Mouse (Mus musculus) intestine, embryonic 15.5 days (tissue): ENCODE data around the gene Sox15. TPM values are rescaled to one million over a fixed set of nuclear protein-coding genes. Genes with fewer than 3 reads are reported as not detected.
A peak's percentile ranks its signal among the peaks of the same experiment; 100 is the strongest.
"Not testable (repeated sequence)": the region's sequence is repeated elsewhere in the genome, so short reads cannot be mapped to it uniquely, and the experiment has no call there.

Source experiments
- ATAC-seq: fragments of 200-750 bp; cut with Nextera tagmentation; 2 replicates; pipeline ENCODE4 v1.8.0; 2017; ENCODE audit warnings: moderate TSS enrichment, moderate library complexity
- H3K27ac ChIP-seq: fragments of 300-500 bp; sonication (generic); 2 replicates; pipeline ENCODE4 v1.5.1; 2015; ENCODE audit warnings: mild to moderate bottlenecking, inconsistent platforms
- H3K27me3 ChIP-seq: fragments of 300-500 bp; sonication (generic); replicated peaks from 2 replicates; pipeline ENCODE4 v1.6.1; 2015; ENCODE audit warnings: inconsistent platforms
- H3K36me3 ChIP-seq: fragments of 300-500 bp; sonication (generic); 2 replicates; pipeline ENCODE4 v1.6.1; 2015; ENCODE audit warnings: inconsistent platforms
- H3K4me1 ChIP-seq: fragments of 300-500 bp; sonication (generic); replicated peaks from 2 replicates; pipeline ENCODE4 v1.6.1; 2015; ENCODE audit warnings: inconsistent platforms
- H3K4me2 ChIP-seq: fragments of 300-500 bp; sonication (generic); replicated peaks from 2 replicates; pipeline ENCODE4 v1.6.1; 2015; ENCODE audit warnings: mild to moderate bottlenecking, inconsistent platforms
- H3K4me3 ChIP-seq: fragments of 300-500 bp; sonication (generic); replicated peaks from 2 replicates; pipeline ENCODE4 v1.5.1; 2015; ENCODE audit warnings: inconsistent platforms
- H3K9ac ChIP-seq: fragments of 300-500 bp; sonication (generic); 2 replicates; pipeline ENCODE4 v1.6.1; 2015; ENCODE audit warnings: inconsistent platforms
- H3K9me3 ChIP-seq: fragments of 300-500 bp; sonication (generic); 2 replicates; pipeline ENCODE4 v1.6.1; 2016; ENCODE audit warnings: inconsistent platforms
- WGBS: fragments of 180-500 bp; shearing (Covaris S2); methylation state at CpG from one replicate; pipeline ENCODE4 v1.1.7; 2015; 5-methylcytosine and 5-hydroxymethylcytosine counted together
- polyA plus RNA-seq: library from polyadenylated mRNA; unstranded; fragments of >200 nt; fragmentation: Nextera tagmentation; extraction: Ambion mirVana; gene quantifications from 2 replicates; pipeline ENCODE4 v1.2.1, GENCODE M21; 2015

The Sox15 gene
- polyA plus RNA-seq, 1 experiment from 2014 or later = not detected

DNA sequence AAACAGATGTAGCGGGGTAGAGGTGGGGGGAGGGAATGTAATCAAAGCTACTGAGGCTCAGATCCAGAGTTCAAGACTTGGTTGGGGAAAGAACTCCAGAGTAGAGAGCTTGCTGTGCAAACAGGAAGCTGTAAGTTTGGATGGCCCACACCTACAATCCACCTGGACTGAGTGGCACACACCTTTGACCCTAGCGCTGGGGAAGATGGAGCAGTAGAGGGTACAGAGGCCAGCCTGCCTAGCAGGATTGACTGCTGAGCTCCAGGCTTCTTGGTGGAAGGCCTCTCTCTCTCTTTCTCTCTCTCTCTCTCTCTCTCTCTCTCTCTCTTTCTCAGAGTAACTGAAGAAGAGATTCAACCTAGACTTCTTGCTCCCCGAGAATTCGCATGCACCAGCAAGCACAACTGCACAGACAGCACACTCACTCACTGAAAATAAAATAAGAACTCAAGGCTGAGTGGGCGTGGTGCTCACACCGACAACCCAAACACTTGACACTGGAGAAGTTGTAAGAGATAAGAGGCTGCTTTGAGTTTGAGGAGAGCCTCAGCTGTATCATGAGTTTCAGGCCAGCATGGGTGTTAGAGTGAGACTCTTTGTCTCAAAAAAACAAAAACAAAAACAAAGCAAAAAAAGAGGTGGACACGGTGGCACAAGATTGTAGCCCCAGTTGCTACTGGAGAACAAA, 34.6 kb upstream of the Sox15 start:
- Histone ChIP-seq H3K9me3 (no peaks in the 10 kb centered on the region), H3K27ac (no peak overlapping the region), H3K4me2 (no peak overlapping the region; the same call in 1 of the 2 replicates), H3K27me3 (no peaks in the 10 kb centered on the region; the same call in 1 of the 2 replicates), H3K4me3 (no peak overlapping the region), H3K36me3 (no peaks in the 10 kb centered on the region), H3K4me1 (peaks cover 10% of the 10 kb centered on the region; the same call in 1 of the 2 replicates), H3K9ac (no peak overlapping the region)
- ATAC-seq = peak; percentile 64
- WGBS = 60% methylated on average over 7 of the region's 7 CpGs

DNA sequence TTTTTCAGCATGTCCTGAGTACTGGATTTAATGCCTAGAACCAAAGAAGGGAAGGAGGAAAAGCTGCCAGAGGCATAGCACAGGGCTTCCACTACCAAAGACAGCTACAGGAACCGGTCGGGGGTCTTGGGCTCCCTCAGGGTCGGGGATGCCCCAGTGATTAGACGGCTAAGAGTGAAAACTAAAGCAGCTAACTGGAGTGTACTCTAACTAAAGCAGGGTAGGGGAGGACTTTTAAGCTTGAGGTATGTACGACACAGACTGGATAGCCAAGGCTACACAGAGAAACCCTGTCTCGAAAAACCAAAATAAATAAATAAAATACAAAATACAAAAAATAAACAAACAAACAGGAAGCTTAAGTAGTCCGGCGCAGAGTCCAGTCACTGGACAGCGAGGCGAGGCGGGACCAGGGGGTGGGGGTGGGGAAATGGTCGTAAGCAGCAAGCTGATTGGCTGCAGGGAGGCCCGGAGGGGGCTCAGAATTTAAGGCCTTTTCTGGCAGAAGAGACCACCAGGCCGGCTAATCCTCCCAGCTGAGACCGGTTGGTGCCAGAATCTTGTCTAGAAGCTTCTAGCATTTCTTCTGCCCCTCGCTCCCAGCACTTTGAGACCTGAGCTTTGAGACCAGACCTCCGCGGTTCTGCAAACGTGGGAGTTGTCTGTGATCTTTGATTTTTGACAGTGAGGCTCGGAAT, 33.4 kb upstream of the Sox15 start, which contains the start of gene Sat2:
Gene Sat2 (plus strand): TSS at position 454 of the 698 bp plus-strand sequence.
- peaks cover 10% of the 10 kb centered on the region; the same call in 1 of the 2 replicates for H3K4me1 ChIP-seq
- peak within 1 kb of the TSS; percentile 81 for H3K4me2 ChIP-seq
- peak within 1 kb of the TSS; percentile 55 for H3K4me3 ChIP-seq
- H3K27me3 ChIP-seq = no peaks in the 10 kb centered on the region
- peak within 1 kb of the TSS; percentile 66 for H3K27ac ChIP-seq
- no peaks in the 10 kb centered on the region for H3K9me3 ChIP-seq
- H3K36me3 ChIP-seq = no peaks in the 10 kb centered on the region
- peak within 1 kb of the TSS; percentile 71 for H3K9ac ChIP-seq
- peak; percentile 88 for ATAC-seq
- 3% methylated on average over 20 of the region's 20 CpGs for WGBS

- Histone ChIP-seq H3K4me2 (peak overlapping the region; percentile 81), H3K4me3 (peak overlapping the region; percentile 55), H3K9ac (peak overlapping the region; percentile 71), H3K27me3 (no peaks in the 10 kb centered on the region), H3K27ac (0 out of 2 replicates have a peak overlapping the region, but pooled peaks have one; percentile 66), H3K9me3 (no peaks in the 10 kb centered on the region), H3K4me1 (peaks cover 10% of the 10 kb centered on the region; the same call in 1 of the 2 replicates), H3K36me3 (no peaks in the 10 kb centered on the region)
- ATAC-seq = no peak; the same call in 1 of the 2 replicates
- WGBS = 19% methylated on average over 6 of the region's 6 CpGs
These were observed 32.7 kb upstream of the Sox15 start for GRCm38 (mm10) chr11:69622406-69622805.

DNA sequence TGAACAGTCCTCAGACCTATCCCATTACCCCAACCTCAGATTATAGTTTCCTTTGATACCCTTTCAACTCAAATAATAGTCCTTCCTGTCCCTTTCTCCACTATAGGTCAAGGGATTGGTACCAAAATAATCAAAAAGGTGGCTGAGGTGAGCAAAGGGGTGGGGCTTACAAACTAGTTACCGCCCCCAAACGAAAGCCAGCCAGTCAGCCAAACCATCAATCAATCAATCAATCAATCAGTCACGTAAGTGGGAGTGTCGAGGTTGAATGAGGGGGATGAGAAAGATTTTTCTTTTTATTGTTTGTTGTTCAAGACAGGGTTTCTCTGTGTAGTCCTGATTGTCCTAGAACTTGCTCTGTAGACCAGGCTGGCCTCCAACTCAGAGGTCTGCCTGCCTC, 32.1 kb upstream of the Sox15 start:
- Histone ChIP-seq H3K9me3 (no peaks in the 10 kb centered on the region), H3K4me3 (no peak overlapping the region), H3K4me2 (peak overlapping the region; percentile 81), H3K4me1 (peaks cover 10% of the 10 kb centered on the region; the same call in 1 of the 2 replicates), H3K9ac (no peak overlapping the region), H3K27me3 (no peaks in the 10 kb centered on the region), H3K36me3 (no peaks in the 10 kb centered on the region), H3K27ac (no peak overlapping the region)
- no peak for ATAC-seq
- WGBS = 78% methylated on average over 4 of the region's 4 CpGs

- not testable (repeated sequence) for H3K27me3 ChIP-seq, H3K4me1 ChIP-seq, H3K9me3 ChIP-seq, ATAC-seq, H3K9ac ChIP-seq, H3K27ac ChIP-seq, H3K36me3 ChIP-seq, H3K4me3 ChIP-seq, H3K4me2 ChIP-seq
- 90% methylated on average over 2 of the region's 2 CpGs for WGBS
These were observed 30.8 kb upstream of the Sox15 start for GRCm38 (mm10) chr11:69624339-69624738.

- 36% methylated on average over 6 of the region's 6 CpGs for WGBS
- no peaks in the 10 kb centered on the region for H3K27me3 ChIP-seq
- no peaks in the 10 kb centered on the region for H3K9me3 ChIP-seq
- no peak overlapping the region for H3K27ac ChIP-seq
- H3K36me3 ChIP-seq = no peaks in the 10 kb centered on the region
- no peak overlapping the region for H3K4me3 ChIP-seq
- no peak for ATAC-seq
- no peaks in the 10 kb centered on the region for H3K4me1 ChIP-seq
- H3K4me2 ChIP-seq = no peak overlapping the region
- no peak overlapping the region for H3K9ac ChIP-seq
These were observed 26.8 kb upstream of the Sox15 start for GRCm38 (mm10) chr11:69628286-69628685.

DNA sequence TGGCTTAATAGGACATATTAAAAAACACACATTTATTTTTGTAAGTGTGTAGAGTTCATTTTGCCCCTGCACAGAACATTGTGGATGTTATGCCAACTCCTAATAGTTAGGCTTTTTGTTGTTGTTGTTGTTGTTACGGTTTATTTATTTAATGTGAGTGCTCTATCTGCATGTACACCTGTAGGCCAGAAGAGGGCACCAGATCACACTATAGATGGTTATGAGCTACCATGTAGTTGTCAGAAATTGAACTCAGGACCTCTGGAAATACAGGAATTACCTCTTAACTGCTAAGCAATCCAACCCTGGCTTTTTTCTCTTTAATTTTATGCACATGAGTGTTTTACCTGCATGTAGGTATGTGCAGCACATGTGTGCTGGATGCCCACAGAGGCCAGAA, 25.3 kb upstream of the Sox15 start:
- no peaks in the 10 kb centered on the region for H3K27me3 ChIP-seq
- H3K9ac ChIP-seq = no peak overlapping the region
- H3K9me3 ChIP-seq = no peaks in the 10 kb centered on the region
- H3K27ac ChIP-seq = no peak overlapping the region
- H3K4me1 ChIP-seq = peaks cover 4% of the 10 kb centered on the region; the same call in 1 of the 2 replicates
- no peak overlapping the region for H3K4me3 ChIP-seq
- 80% methylated on average over 1 of the region's 1 CpGs for WGBS
- no peaks in the 10 kb centered on the region for H3K36me3 ChIP-seq
- no peak overlapping the region for H3K4me2 ChIP-seq
- no peak for ATAC-seq

GRCm38 (mm10) chr11:69632284-69633089, 22.6 kb upstream of the Sox15 start, which contains the start of gene Fxr2:
Fxr2 (plus strand) TSS chr11:69632990.
- Histone ChIP-seq H3K9ac (peak within 1 kb of the TSS; percentile 96), H3K4me2 (peak within 1 kb of the TSS; percentile 60)
- WGBS = under 1% methylated on average over 52 of the region's 56 CpGs

DNA sequence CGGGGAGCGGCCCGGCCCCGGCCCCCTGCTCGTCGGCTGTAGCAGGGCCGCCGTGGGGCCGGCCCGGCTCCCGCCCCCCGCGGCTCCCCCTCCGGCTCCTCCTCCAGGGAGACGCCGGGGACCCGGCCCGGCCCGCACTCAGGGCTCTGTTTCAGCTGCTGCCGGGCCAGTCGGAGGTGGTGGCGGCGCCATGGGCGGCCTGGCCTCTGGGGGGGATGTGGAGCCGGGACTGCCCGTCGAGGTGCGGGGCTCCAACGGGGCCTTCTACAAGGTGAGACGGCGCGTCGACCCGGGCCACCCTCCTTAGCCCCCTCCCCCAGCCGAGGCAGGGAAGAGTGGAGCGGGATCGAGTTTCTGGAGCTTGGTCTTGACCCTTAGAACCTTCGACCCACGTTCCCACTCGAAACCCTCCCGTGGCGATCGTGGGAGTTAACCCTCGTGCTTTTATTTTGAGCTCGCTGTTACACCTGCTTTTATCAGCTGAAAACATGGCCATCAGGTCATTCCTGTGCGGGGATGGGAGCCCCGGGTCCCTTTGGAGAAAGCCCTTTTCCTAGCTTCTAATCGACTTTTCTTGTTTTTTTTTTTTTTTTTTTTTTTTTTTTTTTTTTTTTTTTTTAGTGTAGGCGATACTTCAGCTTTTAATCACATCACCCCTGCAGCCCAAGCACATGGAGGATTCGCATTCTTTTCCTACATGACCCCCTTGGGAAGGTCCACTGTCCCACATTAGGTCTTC, 21.8 kb upstream of the Sox15 start:
- WGBS = under 1% methylated on average over 41 of the region's 50 CpGs
- H3K4me3 ChIP-seq = peak overlapping the region; percentile 97
- peak overlapping the region; percentile 96 for H3K9ac ChIP-seq
- no peaks in the 10 kb centered on the region for H3K27me3 ChIP-seq
- H3K9me3 ChIP-seq = no peaks in the 10 kb centered on the region
- peaks cover 5% of the 10 kb centered on the region; the same call in 1 of the 2 replicates for H3K4me1 ChIP-seq
- H3K36me3 ChIP-seq = no peaks in the 10 kb centered on the region
- ATAC-seq = peak; percentile 80
- peak overlapping the region; percentile 97 for H3K27ac ChIP-seq
- H3K4me2 ChIP-seq = peak overlapping the region; percentile 60

More at GRCm38 (mm10) chr11:69632284-69633089, 22.6 kb upstream of the Sox15 start, which contains the start of gene Fxr2:
- Histone ChIP-seq H3K27me3 (no peaks in the 10 kb centered on the region), H3K4me1 (peaks cover 5% of the 10 kb centered on the region; the same call in 1 of the 2 replicates), H3K27ac (peak within 1 kb of the TSS; percentile 97), H3K36me3 (no peaks in the 10 kb centered on the region), H3K4me3 (peak within 1 kb of the TSS; percentile 97), H3K9me3 (no peaks in the 10 kb centered on the region)
- peak; percentile 99 for ATAC-seq

- WGBS = 72% methylated on average over 3 of the region's 3 CpGs
- no peak for ATAC-seq
- H3K9ac ChIP-seq = no peak overlapping the region
- H3K4me3 ChIP-seq = no peak overlapping the region
- peaks cover 5% of the 10 kb centered on the region; the same call in 1 of the 2 replicates for H3K4me1 ChIP-seq
- no peak overlapping the region; the same call in 1 of the 2 replicates for H3K4me2 ChIP-seq
- H3K27me3 ChIP-seq = no peaks in the 10 kb centered on the region
- H3K27ac ChIP-seq = no peak overlapping the region
- no peaks in the 10 kb centered on the region for H3K9me3 ChIP-seq
- peaks cover 5% of the 10 kb centered on the region; the same call in 1 of the 2 replicates for H3K36me3 ChIP-seq
These were observed 19.6 kb upstream of the Sox15 start for GRCm38 (mm10) chr11:69635471-69635870.

GRCm38 (mm10) chr11:69645860-69646259, 9.3 kb upstream of the Sox15 start:
- H3K4me3 ChIP-seq = no peak overlapping the region
- H3K4me1 ChIP-seq = no peaks in the 10 kb centered on the region
- no peak for ATAC-seq
- no peaks in the 10 kb centered on the region for H3K9me3 ChIP-seq
- no peak overlapping the region for H3K27ac ChIP-seq
- H3K27me3 ChIP-seq = no peaks in the 10 kb centered on the region
- no peak overlapping the region for H3K4me2 ChIP-seq
- H3K9ac ChIP-seq = no peak overlapping the region
- peaks cover 63% of the 10 kb centered on the region for H3K36me3 ChIP-seq
- 86% methylated on average over 5 of the region's 5 CpGs for WGBS
